Mouse (Mus musculus) hindbrain, embryonic 10.5 days (tissue): ENCODE measurements at regions not wholly inside any gene's neighbourhood (a gene's known extent, or its start where the extent isn't known, plus 50 kb on each side); places are given as distances from the start of the nearest gene placed in this dataset.

Experiments
- DNase-seq: peaks from one replicate; pipeline ENCODE4 v3.0.0-alpha.2; 2017; ENCODE audit warnings: low spot score
- H3K27ac ChIP-seq: fragments of 300-500 bp; sonication (generic); 2 replicates; pipeline ENCODE4 v1.5.1; 2016; ENCODE audit warnings: mild to moderate bottlenecking, moderate library complexity
- H3K27me3 ChIP-seq: fragments of 300-500 bp; sonication (generic); 2 replicates; pipeline ENCODE4 v1.6.1; 2016; ENCODE audit warnings: mild to moderate bottlenecking; ENCODE audit not compliant: poor library complexity, insufficient read depth, severe bottlenecking
- H3K36me3 ChIP-seq: fragments of 300-500 bp; sonication (generic); 2 replicates; pipeline ENCODE4 v1.6.1; 2016; ENCODE audit warnings: mild to moderate bottlenecking, moderate library complexity
- H3K4me1 ChIP-seq: fragments of 300-500 bp; sonication (generic); replicated peaks from 2 replicates; pipeline ENCODE4 v1.6.1; 2016; ENCODE audit warnings: mild to moderate bottlenecking
- H3K4me3 ChIP-seq: fragments of 300-500 bp; sonication (generic); 2 replicates; pipeline ENCODE4 v1.5.1; 2016; ENCODE audit warnings: mild to moderate bottlenecking, moderate library complexity
- H3K9me3 ChIP-seq: fragments of 300-500 bp; sonication (generic); 2 replicates; pipeline ENCODE4 v1.6.1; 2016; ENCODE audit warnings: mild to moderate bottlenecking, moderate library complexity
- WGBS: fragments of 180-500 bp; shearing (Covaris S2); methylation state at CpG from one replicate; pipeline ENCODE4 v1.1.7; 2016; 5-methylcytosine and 5-hydroxymethylcytosine counted together

- Histone ChIP-seq H3K9me3 (no peaks in the 10 kb centered on the region), H3K4me1 (peaks cover 6% of the 10 kb centered on the region), H3K27ac (no peak overlapping the region), H3K36me3 (no peaks in the 10 kb centered on the region), H3K27me3 (no peaks in the 10 kb centered on the region), H3K4me3 (no peak overlapping the region)
- no peak for DNase-seq
- WGBS, result 75% methylated on average over 5 of the region's 5 CpGs
Measured at GRCm38 (mm10) chr16:76895781-76896180, 117.7 kb upstream of the Usp25 start.

GRCm38 (mm10) chr16:76878576-76878975 lies 134.9 kb upstream of the Usp25 start:
- no peak for DNase-seq
- Histone ChIP-seq H3K36me3 (no peaks in the 10 kb centered on the region), H3K4me3 (no peak overlapping the region), H3K27me3 (no peaks in the 10 kb centered on the region), H3K27ac (no peak overlapping the region), H3K9me3 (no peaks in the 10 kb centered on the region), H3K4me1 (no peaks in the 10 kb centered on the region)
- WGBS, result 95% methylated on average over 2 of the region's 2 CpGs

GRCm38 (mm10) chr16:76875397-76876018 lies 138.0 kb upstream of the Usp25 start:
- Histone ChIP-seq H3K27me3 (no peaks in the 10 kb centered on the region), H3K4me3 (no peak overlapping the region), H3K4me1 (no peaks in the 10 kb centered on the region), H3K9me3 (no peaks in the 10 kb centered on the region), H3K36me3 (no peaks in the 10 kb centered on the region), H3K27ac (no peak overlapping the region)
- DNase-seq, result no peak
- WGBS, result 91% methylated on average over 3 of the region's 3 CpGs

GRCm38 (mm10) chr16:76866465-76866802 lies 147.1 kb upstream of the Usp25 start:
- DNase-seq, result no peak
- H3K27ac ChIP-seq, result no peak overlapping the region
- no peaks in the 10 kb centered on the region for H3K9me3 ChIP-seq
- peaks cover 3% of the 10 kb centered on the region; the same call in 1 of the 2 replicates for H3K4me1 ChIP-seq
- no peaks in the 10 kb centered on the region for H3K27me3 ChIP-seq
- H3K4me3 ChIP-seq, result no peak overlapping the region
- WGBS, result 74% methylated on average over 4 of the region's 4 CpGs
- H3K36me3 ChIP-seq, result no peaks in the 10 kb centered on the region

- no peaks in the 10 kb centered on the region for H3K27me3 ChIP-seq
- H3K4me3 ChIP-seq, result peak overlapping the region; percentile 30
- WGBS, result 30% methylated on average over 7 of the region's 12 CpGs
- H3K27ac ChIP-seq, result no peak overlapping the region
- no peaks in the 10 kb centered on the region for H3K9me3 ChIP-seq
- H3K36me3 ChIP-seq, result no peaks in the 10 kb centered on the region
- DNase-seq, result peak; percentile 12
- peaks cover 3% of the 10 kb centered on the region; the same call in 1 of the 2 replicates for H3K4me1 ChIP-seq
Measured at GRCm38 (mm10) chr16:76865731-76866464, 147.6 kb upstream of the Usp25 start.

GRCm38 (mm10) chr16:76864392-76864791 lies 149.1 kb upstream of the Usp25 start:
- DNase-seq, result no peak
- Histone ChIP-seq H3K4me1 (peaks cover 3% of the 10 kb centered on the region; the same call in 1 of the 2 replicates), H3K4me3 (no peak overlapping the region), H3K36me3 (no peaks in the 10 kb centered on the region), H3K9me3 (no peaks in the 10 kb centered on the region), H3K27ac (no peak overlapping the region), H3K27me3 (no peaks in the 10 kb centered on the region)
- WGBS, result 90% methylated on average over 3 of the region's 3 CpGs

GRCm38 (mm10) chr16:76855797-76856196 lies 157.7 kb upstream of the Usp25 start:
- H3K4me3 ChIP-seq, result no peak overlapping the region
- H3K4me1 ChIP-seq, result no peaks in the 10 kb centered on the region
- 85% methylated on average over 2 of the region's 2 CpGs for WGBS
- no peak for DNase-seq
- no peak overlapping the region for H3K27ac ChIP-seq
- no peaks in the 10 kb centered on the region for H3K27me3 ChIP-seq
- H3K9me3 ChIP-seq, result no peaks in the 10 kb centered on the region
- no peaks in the 10 kb centered on the region for H3K36me3 ChIP-seq

GRCm38 (mm10) chr16:76851396-76851795 lies 162.1 kb upstream of the Usp25 start:
- H3K9me3 ChIP-seq, result no peaks in the 10 kb centered on the region
- no peak for DNase-seq
- no peak overlapping the region for H3K4me3 ChIP-seq
- H3K27me3 ChIP-seq, result no peaks in the 10 kb centered on the region
- 72% methylated on average over 3 of the region's 3 CpGs for WGBS
- H3K4me1 ChIP-seq, result no peaks in the 10 kb centered on the region
- H3K27ac ChIP-seq, result no peak overlapping the region
- H3K36me3 ChIP-seq, result no peaks in the 10 kb centered on the region

- H3K27ac ChIP-seq, result no peak overlapping the region
- H3K4me1 ChIP-seq, result no peaks in the 10 kb centered on the region
- H3K9me3 ChIP-seq, result no peaks in the 10 kb centered on the region
- no peak overlapping the region for H3K4me3 ChIP-seq
- DNase-seq, result no peak
- H3K27me3 ChIP-seq, result no peaks in the 10 kb centered on the region
- no peaks in the 10 kb centered on the region for H3K36me3 ChIP-seq
- WGBS, result 90% methylated on average over 4 of the region's 4 CpGs
Measured at GRCm38 (mm10) chr16:76837450-76837849, 176.1 kb upstream of the Usp25 start.

- Histone ChIP-seq H3K27me3 (no peaks in the 10 kb centered on the region), H3K4me1 (peaks cover 3% of the 10 kb centered on the region; the same call in 1 of the 2 replicates), H3K36me3 (no peaks in the 10 kb centered on the region), H3K27ac (no peak overlapping the region), H3K4me3 (no peak overlapping the region), H3K9me3 (peaks cover 4% of the 10 kb centered on the region; the same call in 1 of the 2 replicates)
- DNase-seq, result no peak
- 39% methylated on average over 3 of the region's 3 CpGs for WGBS
Measured at GRCm38 (mm10) chr16:76830371-76830770, 183.1 kb upstream of the Usp25 start.

GRCm38 (mm10) chr16:76827674-76828441 lies 185.6 kb upstream of the Usp25 start:
- 94% methylated on average over 7 of the region's 7 CpGs for WGBS
- no peaks in the 10 kb centered on the region for H3K27me3 ChIP-seq
- no peak overlapping the region for H3K4me3 ChIP-seq
- H3K27ac ChIP-seq, result no peak overlapping the region
- peaks cover 3% of the 10 kb centered on the region; the same call in 1 of the 2 replicates for H3K4me1 ChIP-seq
- no peaks in the 10 kb centered on the region for H3K36me3 ChIP-seq
- no peak for DNase-seq
- peaks cover 4% of the 10 kb centered on the region; the same call in 1 of the 2 replicates for H3K9me3 ChIP-seq

GRCm38 (mm10) chr16:76821261-76821660 lies 192.2 kb upstream of the Usp25 start:
- Histone ChIP-seq H3K27ac (no peak overlapping the region), H3K27me3 (no peaks in the 10 kb centered on the region), H3K9me3 (peaks cover 3% of the 10 kb centered on the region; the same call in 1 of the 2 replicates), H3K36me3 (no peaks in the 10 kb centered on the region), H3K4me1 (no peaks in the 10 kb centered on the region), H3K4me3 (no peak overlapping the region)
- DNase-seq, result no peak
- WGBS, result 93% methylated on average over 10 of the region's 10 CpGs
